Mouse (Mus musculus) heart, adult 9 months (tissue): ENCODE data around the gene Pam.

Experiments used
- DNase-seq, 2 experiments: peaks; one replicate each; pipeline ENCODE4 v3.0.0; 2022; ENCODE audit warnings: low spot score in 2 of 2

Pam gene

DNA sequence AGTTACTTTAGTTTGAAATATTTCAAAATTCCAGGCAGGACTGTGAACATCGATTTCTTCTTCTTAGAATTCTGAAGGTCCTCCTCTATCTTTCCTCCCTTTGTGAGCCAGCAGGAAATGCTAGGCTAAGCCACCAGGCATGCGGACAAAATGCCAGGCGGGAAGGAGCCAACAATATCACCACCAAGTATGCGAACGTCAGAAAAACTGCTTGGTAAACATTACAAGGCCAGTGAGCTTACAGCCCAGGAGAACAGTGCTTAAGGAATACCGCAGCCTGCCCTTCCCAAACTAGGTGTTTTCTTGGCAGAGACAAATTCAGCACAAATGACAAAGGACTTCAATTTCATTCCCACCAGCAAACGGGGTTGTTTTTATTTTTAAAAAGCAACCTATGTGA is 15.8 kb downstream of the Pam start:
- DNase-seq: peak; percentile 31 to 52

DNA sequence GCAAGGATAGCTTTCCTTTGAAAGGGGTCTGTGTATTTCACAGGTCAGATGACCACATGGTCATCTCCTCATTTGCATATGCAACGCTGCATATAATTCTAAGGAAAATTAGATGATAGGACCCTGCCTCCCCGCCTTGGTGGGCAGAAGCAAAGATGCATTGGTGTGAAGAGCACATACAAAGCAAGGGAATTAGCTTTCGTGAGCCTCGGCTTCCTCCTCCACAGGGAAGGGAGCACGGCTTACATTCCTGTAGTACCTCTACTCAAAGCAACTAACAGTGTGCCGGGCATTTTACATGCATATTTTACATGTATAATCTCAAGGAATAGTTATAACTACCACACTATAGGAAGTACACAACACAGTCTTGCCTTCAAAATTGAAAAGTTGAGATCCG is 16.7 kb downstream of the Pam start:
- no peak for DNase-seq

- DNase-seq: no peak
These were observed 21.6 kb downstream of the Pam start for GRCm38 (mm10) chr1:98073826-98074225.

DNA sequence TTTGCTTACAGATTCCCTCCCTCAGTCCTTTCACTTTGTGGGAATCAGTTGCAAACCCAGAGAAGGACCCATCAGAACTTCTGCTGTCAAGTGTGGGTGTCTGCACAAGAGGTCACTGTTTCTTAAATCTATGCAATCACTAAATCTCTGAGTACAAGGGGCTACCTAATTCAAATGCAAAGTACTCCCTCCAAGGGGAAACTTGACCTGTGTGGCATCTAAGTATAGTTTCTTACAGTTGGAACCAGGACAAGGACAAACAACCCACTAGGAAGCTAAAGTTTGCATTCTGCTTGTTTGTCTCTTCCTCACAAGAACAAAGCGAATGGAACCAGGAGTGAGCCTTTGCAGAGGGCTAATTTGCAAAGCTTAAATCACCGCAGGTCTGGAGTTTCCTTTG is 22.3 kb downstream of the Pam start:
- DNase-seq: no peak

GRCm38 (mm10) chr1:98072045-98072444 is 23.4 kb downstream of the Pam start:
- DNase-seq: no peak

- DNase-seq: no peak
These were observed 24.0 kb downstream of the Pam start for GRCm38 (mm10) chr1:98071436-98071835.

DNA sequence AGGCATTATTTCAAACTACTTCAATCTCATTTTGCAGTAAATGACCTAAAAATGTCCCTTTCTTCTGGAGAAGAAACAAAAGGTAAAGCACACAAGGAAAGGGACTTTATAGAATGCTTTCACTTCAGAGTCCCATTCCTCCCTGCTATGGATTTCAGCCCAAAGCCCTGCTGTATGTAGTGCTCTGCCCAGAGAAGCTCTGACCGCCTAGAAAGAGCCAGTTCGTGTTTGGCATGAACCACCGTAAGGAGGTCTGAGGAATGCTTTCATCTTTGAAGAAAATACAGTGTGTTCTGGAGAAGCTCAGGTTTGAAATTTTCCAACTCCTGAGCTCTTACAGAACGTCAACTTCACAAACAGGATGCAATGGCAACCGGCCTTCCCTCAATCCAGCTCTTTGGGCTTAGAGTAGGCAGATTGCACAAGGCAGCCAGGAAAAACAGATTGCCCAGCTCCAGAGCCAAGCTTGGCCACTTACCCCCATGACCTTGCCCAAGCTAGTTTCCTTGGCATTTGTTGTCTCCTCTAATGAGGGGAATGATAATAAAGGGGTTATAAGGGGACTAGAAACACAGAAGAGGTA is 24.6 kb downstream of the Pam start:
- no peak for DNase-seq

GRCm38 (mm10) chr1:98068177-98068576 is 27.3 kb downstream of the Pam start:
- no peak for DNase-seq

- DNase-seq: no peak
These were observed 33.4 kb downstream of the Pam start for GRCm38 (mm10) chr1:98062074-98062473.

DNA sequence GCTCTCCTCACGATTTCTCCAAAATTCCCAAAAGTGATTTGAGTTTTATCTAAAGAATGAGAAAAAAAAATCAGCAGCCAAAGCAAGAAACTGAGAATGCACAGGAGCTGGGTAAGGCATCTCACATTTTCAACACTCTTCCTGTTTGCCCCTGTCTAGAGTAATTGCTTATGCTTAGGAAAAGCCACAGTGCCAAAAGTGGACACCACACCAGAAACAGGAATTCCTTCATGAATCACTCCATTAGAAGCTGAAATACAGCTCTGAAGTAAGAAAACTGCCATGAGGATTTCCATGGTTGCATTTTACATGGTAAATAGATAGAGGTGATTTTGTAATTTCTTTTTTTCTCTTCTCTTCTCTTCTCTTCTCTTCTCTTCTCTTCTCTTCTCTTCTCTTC is 36.0 kb downstream of the Pam start:
- DNase-seq: no peak

DNA sequence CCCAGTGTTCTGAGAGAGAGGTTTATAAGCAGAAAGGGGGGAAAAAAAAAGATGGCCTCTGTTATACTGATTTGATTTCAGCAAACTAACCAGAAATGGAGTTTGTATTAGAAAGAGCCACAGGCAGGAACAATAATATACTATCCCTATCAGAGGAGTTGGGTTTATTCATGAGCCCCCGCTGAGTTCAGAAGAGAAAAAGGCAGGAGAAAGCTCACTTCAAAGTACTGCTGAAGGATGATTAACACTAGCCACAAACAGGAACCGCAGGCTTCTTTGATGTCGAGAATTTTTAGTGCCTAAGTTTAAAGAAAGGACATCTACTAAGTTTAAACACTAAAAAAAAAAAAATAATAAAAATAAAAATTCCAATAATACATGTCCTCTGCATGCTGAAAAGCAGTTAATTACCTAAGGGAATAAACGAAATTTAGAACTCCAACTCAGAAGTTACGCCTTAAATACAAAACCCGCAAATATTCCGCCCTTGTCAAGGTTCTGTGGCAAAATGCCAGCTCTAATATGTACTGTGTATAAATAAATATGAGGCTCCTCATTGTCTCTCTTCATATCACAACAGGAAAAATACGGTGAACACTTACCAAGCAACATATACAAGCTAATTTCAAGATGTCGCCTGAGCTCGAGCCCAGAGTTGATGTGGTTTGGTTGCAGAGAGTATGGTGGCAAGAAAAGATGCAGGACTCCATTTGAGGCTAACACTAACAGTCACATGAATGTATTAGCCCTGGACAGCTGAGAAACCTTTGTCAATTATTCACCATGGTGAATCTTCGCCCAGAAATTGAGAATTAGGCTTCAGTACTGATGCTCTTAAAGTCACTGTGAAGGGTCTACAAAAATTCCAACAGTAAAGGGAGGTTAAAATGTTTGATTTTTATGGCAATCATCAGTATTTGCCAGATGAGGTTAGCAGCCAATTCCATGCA is 38.2 kb downstream of the Pam start:
- no peak for DNase-seq

DNA sequence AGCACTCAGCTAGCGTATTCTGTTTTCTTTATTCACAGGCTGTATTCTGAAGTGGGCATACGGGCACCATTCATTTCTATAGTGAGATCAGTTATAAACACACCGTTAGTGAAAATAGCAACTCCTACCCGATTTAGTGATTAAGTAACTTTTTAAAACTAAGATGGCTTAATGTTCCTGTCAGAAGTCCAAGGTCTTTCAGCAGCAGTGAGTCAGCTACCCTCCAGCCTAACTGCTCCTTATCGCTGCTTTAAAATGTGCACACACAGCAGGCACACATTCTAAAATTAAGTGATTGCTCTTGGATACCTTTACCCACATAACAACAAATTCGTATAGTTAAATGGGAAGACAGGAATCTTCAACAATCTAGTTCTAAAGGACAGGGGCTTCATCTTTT is 39.2 kb downstream of the Pam start:
- DNase-seq: peak in 1 of 2 experiments; percentile 14

DNA sequence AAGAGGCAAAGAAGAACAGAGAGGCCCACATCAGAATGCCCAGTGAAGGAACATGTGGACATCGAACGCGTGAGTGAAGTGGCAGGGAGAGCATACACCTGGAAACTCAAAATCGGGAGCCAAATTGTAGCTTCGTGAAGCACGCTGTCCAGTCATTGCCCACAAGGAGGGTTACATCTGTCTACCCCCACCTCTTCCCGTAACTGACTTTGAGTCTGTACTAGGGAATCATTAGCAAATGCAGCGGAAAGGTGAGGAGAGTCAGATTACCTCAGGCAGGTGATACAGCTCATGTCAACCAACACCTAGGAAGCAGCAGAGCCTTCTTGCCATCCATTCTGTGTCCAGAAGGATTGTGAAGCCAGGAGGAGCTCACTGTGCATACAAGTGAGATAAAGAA is 39.9 kb downstream of the Pam start:
- DNase-seq: no peak

GRCm38 (mm10) chr1:98053994-98054393 is 41.5 kb downstream of the Pam start:
- no peak for DNase-seq

- DNase-seq: no peak
These were observed 42.0 kb downstream of the Pam start for GRCm38 (mm10) chr1:98053447-98053846.

- no peak for DNase-seq
These were observed 42.7 kb downstream of the Pam start for GRCm38 (mm10) chr1:98052775-98053174.

GRCm38 (mm10) chr1:98051039-98051438 is 44.4 kb downstream of the Pam start:
- DNase-seq: no peak

DNA sequence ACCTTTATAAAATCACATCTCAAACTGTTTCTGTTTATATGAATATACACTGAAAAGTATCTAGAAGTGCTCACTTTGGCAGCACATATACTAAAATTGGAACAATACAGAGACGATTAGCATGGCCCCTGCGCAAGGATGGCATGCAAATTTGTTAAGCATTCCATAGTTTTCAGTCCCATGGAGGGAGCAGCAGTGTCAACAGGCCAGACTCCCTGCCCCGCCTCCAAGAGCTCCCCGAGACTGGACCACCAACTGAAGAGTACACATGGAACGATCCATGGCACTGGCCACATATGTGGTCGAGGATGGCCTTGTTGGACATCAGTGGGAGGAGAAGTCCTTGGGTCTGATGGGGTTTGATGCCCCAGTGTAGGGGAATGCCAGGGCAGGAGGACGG is 45.7 kb downstream of the Pam start:
- DNase-seq: no peak

- DNase-seq: no peak
These were observed 47.1 kb downstream of the Pam start for GRCm38 (mm10) chr1:98048218-98048801.

DNA sequence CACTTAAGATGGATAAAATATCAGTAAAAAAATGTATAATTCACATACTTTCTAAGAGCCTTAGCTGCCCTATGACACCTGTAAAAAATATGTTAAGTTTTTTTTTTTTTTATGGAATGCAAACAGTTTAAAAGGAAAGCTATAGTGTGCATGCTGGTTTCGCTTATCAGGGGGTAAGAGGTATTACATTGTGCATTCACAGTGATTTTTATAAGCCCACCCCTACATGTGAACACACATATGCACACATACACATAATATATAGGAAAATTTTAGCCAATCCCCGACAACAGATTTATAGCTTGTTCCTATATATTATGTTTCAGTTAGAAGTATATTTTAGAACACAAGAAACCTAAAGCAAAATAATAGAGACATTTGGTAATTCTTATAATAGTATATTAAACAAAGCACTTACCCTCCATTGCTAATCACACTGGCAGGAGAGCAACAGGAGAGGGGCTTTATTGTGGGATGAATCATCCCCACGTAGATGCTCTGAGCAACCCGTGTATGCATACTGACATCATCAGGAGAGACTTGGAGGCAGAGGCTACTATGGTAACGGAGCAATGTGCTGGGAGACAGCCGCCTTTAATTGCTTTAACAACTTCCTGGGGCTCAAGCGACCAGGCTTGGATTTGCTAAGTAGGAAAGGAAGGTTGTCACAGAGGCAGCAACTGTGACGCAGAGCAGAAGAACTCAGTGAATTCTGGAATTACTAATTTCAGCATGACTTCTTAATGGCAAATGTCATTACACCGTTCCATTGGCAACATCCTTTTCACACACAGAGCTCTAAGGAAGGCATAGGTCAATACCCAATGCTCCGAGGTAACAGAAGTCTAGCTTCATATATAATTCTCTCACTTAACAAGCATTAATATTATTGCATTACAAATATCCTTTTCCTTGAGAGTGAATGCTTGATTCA is 47.9 kb downstream of the Pam start:
- no peak for DNase-seq

DNA sequence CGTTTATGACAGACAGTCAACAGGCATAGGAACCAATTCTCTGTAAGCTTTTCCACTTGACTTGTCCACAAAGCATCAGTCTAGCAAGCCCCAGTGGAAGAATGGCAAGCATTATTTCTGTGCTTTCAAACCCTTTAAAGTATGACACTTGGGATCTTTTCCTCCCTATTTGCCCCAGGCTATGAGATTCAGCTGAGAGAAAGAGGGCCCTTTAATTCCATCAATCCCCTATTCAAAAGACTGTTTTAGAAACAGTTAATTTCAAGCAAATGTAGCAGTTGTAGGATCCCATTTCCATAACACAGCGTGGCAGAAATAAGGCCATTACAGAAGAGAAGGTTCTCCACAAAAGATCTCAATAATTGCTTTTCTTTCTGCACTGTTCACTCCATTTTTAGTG is 53.0 kb downstream of the Pam start:
- DNase-seq: no peak

DNA sequence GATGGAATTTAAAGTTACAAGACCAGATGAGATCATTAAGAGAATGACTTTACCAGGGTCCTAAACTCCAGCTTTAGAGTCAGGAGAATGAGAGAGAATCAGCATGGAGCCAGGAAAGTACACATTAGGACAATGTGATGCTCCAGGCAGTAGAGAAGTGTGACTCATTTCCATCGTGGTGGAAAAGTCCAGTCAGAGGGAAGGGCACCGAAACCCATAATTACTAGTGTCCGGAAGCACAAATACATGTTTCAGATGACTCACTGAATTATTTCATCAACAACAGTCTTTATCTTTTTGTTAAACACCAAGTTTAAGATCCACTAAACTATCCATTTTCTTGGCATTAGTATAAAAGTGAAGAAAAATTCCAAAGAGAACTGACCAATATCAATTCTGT is 57.2 kb downstream of the Pam start:
- DNase-seq: no peak
